Mouse (Mus musculus): ENCODE results near the gene Macrod2. TPM values are rescaled to one million over a fixed set of nuclear protein-coding genes. Genes with fewer than 3 reads are reported as not detected.

Gene Macrod2
- polyA plus RNA-seq, 1 experiment from 2014 or later, result 22.7 TPM

GRCm38 (mm10) chr2:141861679-141862268 lies 1466.7 kb downstream of the Macrod2 start:
- H3K4me1 ChIP-seq (ENCODE audit: insufficient read depth, low read depth, low read length), result no peaks in the 10 kb centered on the region
- WGBS, result 82% methylated on average over 6 of the region's 6 CpGs

GRCm38 (mm10) chr2:141862531-141863265 lies 1467.6 kb downstream of the Macrod2 start:
- no peak overlapping the region for H3K27ac ChIP-seq (ENCODE audit: low read length)
- H3K4me3 ChIP-seq (ENCODE audit: low read depth, low read length), result no peak overlapping the region
- no peak overlapping the region for H3K9ac ChIP-seq (replicated peaks; ENCODE audit: low read depth)
- no peak for ATAC-seq
- no peaks in the 10 kb centered on the region for H3K36me3 ChIP-seq (ENCODE audit: insufficient read depth, low read length)
- DNase-seq (ENCODE audit: low spot score), result no peak
- no peaks in the 10 kb centered on the region for H3K9me3 ChIP-seq (ENCODE audit: low read length)
- TF ChIP-seq CTCF (IDR thresholded peaks at IDR 0.05), result no peak
- no peak for TF ChIP-seq EP300 (IDR thresholded peaks at IDR 0.05)
- WGBS, result 64% methylated on average over 9 of the region's 9 CpGs
- H3K4me2 ChIP-seq (replicated peaks; ENCODE audit: low read depth, low read length), result no peak overlapping the region
- H3K27me3 ChIP-seq (replicated peaks; ENCODE audit: insufficient read depth, low read length), result no peaks in the 10 kb centered on the region
- H3K4me1 ChIP-seq (ENCODE audit: insufficient read depth, low read depth, low read length), result no peaks in the 10 kb centered on the region

More at GRCm38 (mm10) chr2:141861679-141862268, 1466.7 kb downstream of the Macrod2 start:
- no peak overlapping the region for H3K9ac ChIP-seq (replicated peaks; ENCODE audit: low read depth)
- no peak for TF ChIP-seq CTCF (IDR thresholded peaks at IDR 0.05)
- no peak for TF ChIP-seq EP300 (IDR thresholded peaks at IDR 0.05)
- no peaks in the 10 kb centered on the region for H3K36me3 ChIP-seq (ENCODE audit: insufficient read depth, low read length)
- no peak overlapping the region for H3K4me3 ChIP-seq (ENCODE audit: low read depth, low read length)
- H3K4me2 ChIP-seq (replicated peaks; ENCODE audit: low read depth, low read length), result no peak overlapping the region
- ATAC-seq (no peak), DNase-seq (ENCODE audit: low spot score) (no peak)
- H3K27ac ChIP-seq (ENCODE audit: low read length), result no peak overlapping the region
- no peaks in the 10 kb centered on the region for H3K9me3 ChIP-seq (ENCODE audit: low read length)
- no peaks in the 10 kb centered on the region for H3K27me3 ChIP-seq (replicated peaks; ENCODE audit: insufficient read depth, low read length)

DNA sequence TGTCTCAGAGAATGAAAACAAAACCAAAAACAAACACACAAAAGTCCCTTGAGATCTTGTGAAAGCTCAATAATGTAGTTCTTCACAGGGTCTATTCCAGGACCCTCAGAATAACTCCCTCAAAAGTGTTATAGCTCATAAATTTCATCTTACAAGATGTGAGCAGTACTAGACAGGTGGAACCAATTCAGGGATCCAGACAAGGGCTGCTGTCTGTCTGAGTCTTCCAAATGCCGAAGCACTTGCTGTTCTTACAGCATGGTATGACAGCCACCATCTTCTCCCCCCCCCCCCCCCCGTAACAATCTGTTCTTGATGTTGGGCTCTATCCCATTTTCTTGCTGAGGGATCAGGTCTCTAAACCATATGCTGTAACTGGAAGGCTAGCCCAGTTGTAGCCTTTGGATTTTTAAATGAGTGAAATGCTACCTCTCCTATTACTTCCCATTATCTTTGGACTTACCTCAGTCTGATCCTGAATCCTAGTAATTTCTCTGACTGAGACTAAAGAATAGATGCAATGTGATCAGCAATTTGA lies 1468.6 kb downstream of the Macrod2 start:
- H3K4me3 ChIP-seq (ENCODE audit: low read depth, low read length), result no peak overlapping the region
- 58% methylated on average over 2 of the region's 2 CpGs for WGBS
- ATAC-seq, result no peak
- H3K27me3 ChIP-seq (replicated peaks; ENCODE audit: insufficient read depth, low read length), result no peaks in the 10 kb centered on the region
- no peak overlapping the region for H3K9ac ChIP-seq (replicated peaks; ENCODE audit: low read depth)
- H3K36me3 ChIP-seq (ENCODE audit: insufficient read depth, low read length), result no peaks in the 10 kb centered on the region
- H3K4me2 ChIP-seq (replicated peaks; ENCODE audit: low read depth, low read length), result no peak overlapping the region
- no peak overlapping the region for H3K27ac ChIP-seq (ENCODE audit: low read length)
- H3K4me1 ChIP-seq (ENCODE audit: insufficient read depth, low read depth, low read length), result no peaks in the 10 kb centered on the region
- no peak for DNase-seq (ENCODE audit: low spot score)
- H3K9me3 ChIP-seq (ENCODE audit: low read length), result no peaks in the 10 kb centered on the region
- no peak for TF ChIP-seq CTCF (IDR thresholded peaks at IDR 0.05)
- no peak for TF ChIP-seq EP300 (IDR thresholded peaks at IDR 0.05)

- DNase-seq (ENCODE audit: low spot score) (no peak), ATAC-seq (no peak)
- H3K4me2 ChIP-seq (replicated peaks; ENCODE audit: low read depth, low read length), result no peak overlapping the region
- 52% methylated on average over 4 of the region's 4 CpGs for WGBS
- TF ChIP-seq EP300 (IDR thresholded peaks at IDR 0.05), result no peak
- no peak for TF ChIP-seq CTCF (IDR thresholded peaks at IDR 0.05)
- no peaks in the 10 kb centered on the region for H3K4me1 ChIP-seq (ENCODE audit: insufficient read depth, low read depth, low read length)
- no peak overlapping the region for H3K27ac ChIP-seq (ENCODE audit: low read length)
- H3K36me3 ChIP-seq (ENCODE audit: insufficient read depth, low read length), result no peaks in the 10 kb centered on the region
- H3K9me3 ChIP-seq (ENCODE audit: low read length), result no peaks in the 10 kb centered on the region
- H3K4me3 ChIP-seq (ENCODE audit: low read depth, low read length), result no peak overlapping the region
- no peaks in the 10 kb centered on the region for H3K27me3 ChIP-seq (replicated peaks; ENCODE audit: insufficient read depth, low read length)
- H3K9ac ChIP-seq (replicated peaks; ENCODE audit: low read depth), result no peak overlapping the region
Observed at GRCm38 (mm10) chr2:141870930-141871329, 1475.8 kb downstream of the Macrod2 start.

DNA sequence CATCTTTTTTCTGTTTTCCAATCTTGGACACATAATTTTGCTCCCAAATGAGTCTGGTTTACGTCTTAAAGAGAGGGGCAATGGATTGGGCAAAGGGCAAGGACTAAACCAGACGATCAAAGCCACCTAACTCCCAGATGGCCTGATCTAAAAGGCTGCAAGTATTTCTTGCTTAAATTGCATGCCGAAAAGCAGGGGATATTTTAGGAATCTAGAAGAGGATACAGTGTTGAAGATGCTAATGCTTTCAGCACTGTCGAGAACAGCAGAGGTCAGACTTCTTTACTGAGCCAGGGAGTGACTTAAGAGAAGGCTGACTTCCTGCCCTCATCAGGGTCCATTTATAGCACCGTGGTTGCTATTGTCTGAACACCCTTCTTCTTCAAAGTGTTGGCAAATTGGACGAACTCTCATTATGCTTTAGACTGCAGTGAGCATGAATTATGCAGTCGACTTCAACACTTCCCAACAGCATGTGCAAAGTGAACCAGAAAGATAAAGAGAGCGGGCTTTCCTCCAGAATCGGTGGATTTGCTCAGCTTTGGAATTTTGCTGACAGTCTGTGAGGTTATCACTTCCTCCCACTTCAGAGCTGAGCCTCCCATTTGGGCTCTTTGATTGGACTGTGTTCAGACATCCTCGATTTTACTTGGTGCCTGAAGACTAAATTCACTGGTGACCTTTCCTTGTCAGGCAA lies 1481.2 kb downstream of the Macrod2 start:
- no peak for ATAC-seq

DNA sequence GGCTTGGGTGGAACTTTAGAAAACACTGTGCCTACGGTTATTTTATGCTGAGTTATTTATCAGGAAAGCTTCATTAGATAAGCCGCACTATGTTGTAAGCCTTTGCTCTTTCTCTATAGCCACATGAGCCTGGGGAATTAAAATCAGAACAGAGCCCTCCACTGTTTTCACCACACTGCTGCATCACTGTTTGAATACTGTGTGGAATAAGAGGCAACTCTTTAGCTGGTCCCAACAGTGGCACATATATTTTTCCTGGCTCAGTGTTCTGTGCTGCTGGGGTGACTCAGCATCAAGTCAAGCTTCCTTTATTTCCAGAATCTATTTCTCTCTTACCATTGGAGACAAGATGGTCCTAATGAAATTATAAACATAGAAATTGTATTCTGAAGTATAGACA lies 1481.8 kb downstream of the Macrod2 start:
- H3K9ac ChIP-seq (replicated peaks; ENCODE audit: low read depth), result no peak overlapping the region
- WGBS, result 80% methylated on average over 2 of the region's 2 CpGs
- DNase-seq (ENCODE audit: low spot score), result no peak
- TF ChIP-seq EP300 (IDR thresholded peaks at IDR 0.05) (no peak), CTCF (IDR thresholded peaks at IDR 0.05) (no peak)
- H3K27ac ChIP-seq (ENCODE audit: low read length), result no peak overlapping the region
- H3K9me3 ChIP-seq (ENCODE audit: low read length), result no peaks in the 10 kb centered on the region
- no peak for ATAC-seq
- no peaks in the 10 kb centered on the region for H3K27me3 ChIP-seq (replicated peaks; ENCODE audit: insufficient read depth, low read length)
- no peak overlapping the region for H3K4me2 ChIP-seq (replicated peaks; ENCODE audit: low read depth, low read length)
- no peak overlapping the region for H3K4me3 ChIP-seq (ENCODE audit: low read depth, low read length)
- no peaks in the 10 kb centered on the region for H3K4me1 ChIP-seq (ENCODE audit: insufficient read depth, low read depth, low read length)
- H3K36me3 ChIP-seq (ENCODE audit: insufficient read depth, low read length), result no peaks in the 10 kb centered on the region

More for the DNA sequence above, 1481.2 kb downstream of the Macrod2 start:
- Histone ChIP-seq H3K9ac (replicated peaks; ENCODE audit: low read depth) (no peak overlapping the region), H3K27ac (ENCODE audit: low read length) (no peak overlapping the region), H3K4me3 (ENCODE audit: low read depth, low read length) (no peak overlapping the region), H3K4me2 (replicated peaks; ENCODE audit: low read depth, low read length) (no peak overlapping the region), H3K36me3 (ENCODE audit: insufficient read depth, low read length) (no peaks in the 10 kb centered on the region), H3K4me1 (ENCODE audit: insufficient read depth, low read depth, low read length) (no peaks in the 10 kb centered on the region), H3K27me3 (replicated peaks; ENCODE audit: insufficient read depth, low read length) (no peaks in the 10 kb centered on the region), H3K9me3 (ENCODE audit: low read length) (no peaks in the 10 kb centered on the region)
- 40% methylated on average over 10 of the region's 10 CpGs for WGBS
- no peak for DNase-seq (ENCODE audit: low spot score)
- TF ChIP-seq EP300 (IDR thresholded peaks at IDR 0.05) (no peak), CTCF (IDR thresholded peaks at IDR 0.05) (no peak)

Data from lung, postnatal 0 days (tissue).